Mouse (Mus musculus) embryonic facial prominence, embryonic 14.5 days (tissue): ENCODE data around the gene Eid2. TPM values are rescaled to one million over a fixed set of nuclear protein-coding genes. Genes with fewer than 3 reads are reported as not detected.
A peak's percentile ranks its signal among the peaks of the same experiment; 100 is the strongest.

Experiments
- ATAC-seq: fragments of 200-750 bp; cut with Nextera tagmentation; 2 replicates; pipeline ENCODE4 v1.8.0; 2017; ENCODE audit warnings: low read depth, moderate number of reproducible peaks, moderate TSS enrichment
- DNase-seq: peaks from one replicate; pipeline ENCODE4 v3.0.0-alpha.2; 2015; ENCODE audit warnings: low spot score
- H3K27ac ChIP-seq: fragments of 300-500 bp; sonication (generic); replicated peaks from 2 replicates; pipeline ENCODE4 v1.5.1; 2014; ENCODE audit warnings: low read depth, mild to moderate bottlenecking, low read length, moderate library complexity
- H3K27me3 ChIP-seq: fragments of 300-500 bp; sonication (generic); replicated peaks from 2 replicates; pipeline ENCODE4 v1.6.1; 2014; ENCODE audit warnings: low read length; ENCODE audit not compliant: control insufficient read depth, insufficient read depth
- H3K36me3 ChIP-seq: fragments of 300-500 bp; sonication (generic); 2 replicates; pipeline ENCODE4 v1.6.1; 2014; ENCODE audit warnings: low read length, mixed read lengths; ENCODE audit not compliant: control insufficient read depth, insufficient read depth
- H3K4me1 ChIP-seq: fragments of 300-500 bp; sonication (generic); 2 replicates; pipeline ENCODE4 v1.6.1; 2014; ENCODE audit warnings: antibody characterized with exemption, low read length; ENCODE audit not compliant: control insufficient read depth, insufficient read depth
- H3K4me2 ChIP-seq: fragments of 300-500 bp; sonication (generic); 2 replicates; pipeline ENCODE4 v1.6.1; 2014; ENCODE audit warnings: low read depth, mild to moderate bottlenecking, low read length, moderate library complexity, mixed read lengths
- H3K4me3 ChIP-seq: fragments of 300-500 bp; sonication (generic); 2 replicates; pipeline ENCODE4 v1.5.1; 2014; ENCODE audit warnings: low read depth, mild to moderate bottlenecking, low read length
- H3K9ac ChIP-seq: fragments of 300-500 bp; sonication (generic); 2 replicates; pipeline ENCODE4 v1.6.1; 2014; ENCODE audit warnings: low read depth, mild to moderate bottlenecking, low read length, moderate library complexity, mixed read lengths
- H3K9me3 ChIP-seq: fragments of 300-500 bp; sonication (generic); 2 replicates; pipeline ENCODE4 v1.6.1; 2016; ENCODE audit warnings: low read length; ENCODE audit not compliant: control insufficient read depth
- WGBS: fragments of 180-500 bp; shearing (Covaris S2); extraction: QIAGEN DNeasy Blood & Tissue Kit; methylation state at CpG from one replicate; pipeline ENCODE4 v1.1.7; 2014; 5-methylcytosine and 5-hydroxymethylcytosine counted together
- polyA plus RNA-seq: library from polyadenylated mRNA; unstranded; fragments of >200 nt; fragmentation: Nextera tagmentation; extraction: Ambion mirVana; gene quantifications from 2 replicates; pipeline ENCODE4 v1.2.1, GENCODE M21; 2014

Gene Eid2
- polyA plus RNA-seq, 1 experiment from 2014 or later = 6.3 TPM

DNA sequence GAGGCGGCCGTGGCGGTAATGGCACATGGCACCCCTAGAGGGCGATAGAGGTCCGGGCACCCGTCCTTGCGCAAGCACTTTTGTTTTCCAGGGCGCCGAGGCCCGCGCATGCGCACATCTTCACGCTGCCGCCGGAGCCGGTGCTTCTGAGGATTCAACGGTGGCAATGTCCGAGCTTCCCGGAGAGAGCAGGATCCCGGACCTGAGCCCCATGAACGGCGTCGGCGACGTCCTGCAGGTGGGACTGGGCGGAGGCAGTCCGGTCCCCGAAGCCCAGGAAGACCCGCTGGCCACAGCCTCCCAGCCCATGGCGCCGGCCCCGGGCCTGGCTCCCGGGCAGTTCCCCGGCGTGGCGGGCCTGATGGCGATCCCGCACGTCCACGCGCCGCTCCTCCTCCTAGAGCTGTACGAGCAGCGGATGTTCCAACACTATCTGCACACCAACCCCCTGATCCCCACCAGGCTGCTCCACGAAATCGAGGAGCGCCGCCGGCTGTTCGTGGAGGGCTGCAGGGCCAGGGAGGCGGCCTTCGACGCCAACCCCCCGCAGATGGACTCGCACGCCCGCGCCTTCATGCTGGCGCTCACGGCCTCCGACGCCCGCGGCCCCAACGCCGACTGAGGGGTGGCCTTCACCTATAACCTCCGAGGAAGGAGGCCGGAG is 10.1 kb downstream of the Eid2 start, which contains the start of gene Eid2b:
Eid2b (plus strand) TSS at position 125 of the 664 bp plus-strand sequence.
- H3K4me1 ChIP-seq = peaks cover 7% of the 10 kb centered on the region; the same call in 1 of the 2 replicates
- H3K27ac ChIP-seq = peak within 1 kb of the TSS; percentile 76; the same call in 1 of the 2 replicates
- H3K27me3 ChIP-seq = no peaks in the 10 kb centered on the region
- no peaks in the 10 kb centered on the region for H3K9me3 ChIP-seq
- 4% methylated on average over 36 of the region's 68 CpGs for WGBS
- peak within 1 kb of the TSS; percentile 73 for H3K4me3 ChIP-seq
- H3K9ac ChIP-seq = peak within 1 kb of the TSS; percentile 93
- ATAC-seq = peak; percentile 80
- H3K4me2 ChIP-seq = peak within 1 kb of the TSS; percentile 87
- H3K36me3 ChIP-seq = peaks cover 11% of the 10 kb centered on the region; the same call in 1 of the 2 replicates
- peak; percentile 94 for DNase-seq

DNA sequence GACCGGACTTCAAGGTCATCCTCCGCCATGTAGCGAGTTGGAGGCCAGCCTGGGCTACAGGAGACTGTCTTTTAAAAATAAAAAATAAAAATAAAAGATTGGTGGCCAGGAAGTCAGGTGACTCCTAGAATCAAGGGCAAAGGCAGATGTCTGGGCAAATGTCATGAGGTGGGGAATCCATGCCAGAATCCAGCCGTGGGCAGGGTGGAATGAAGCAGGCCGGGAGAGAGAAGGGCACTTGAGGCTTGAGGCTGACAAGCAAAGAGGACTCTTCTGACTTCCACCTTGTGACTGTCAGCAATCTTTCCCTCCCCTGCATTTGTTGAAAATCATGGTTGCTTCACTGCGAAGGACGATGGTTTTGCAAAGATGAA is 10.6 kb downstream of the Eid2 start:
- Histone ChIP-seq H3K4me1 (peaks cover 7% of the 10 kb centered on the region; the same call in 1 of the 2 replicates), H3K9me3 (no peaks in the 10 kb centered on the region), H3K9ac (peak overlapping the region; percentile 93), H3K4me3 (peak overlapping the region; percentile 73), H3K4me2 (peak overlapping the region; percentile 87), H3K27me3 (no peaks in the 10 kb centered on the region), H3K36me3 (peaks cover 6% of the 10 kb centered on the region; the same call in 1 of the 2 replicates), H3K27ac (peak overlapping the region; percentile 76; the same call in 1 of the 2 replicates)
- DNase-seq (no peak), ATAC-seq (no peak)
- 81% methylated on average over 7 of the region's 7 CpGs for WGBS

DNA sequence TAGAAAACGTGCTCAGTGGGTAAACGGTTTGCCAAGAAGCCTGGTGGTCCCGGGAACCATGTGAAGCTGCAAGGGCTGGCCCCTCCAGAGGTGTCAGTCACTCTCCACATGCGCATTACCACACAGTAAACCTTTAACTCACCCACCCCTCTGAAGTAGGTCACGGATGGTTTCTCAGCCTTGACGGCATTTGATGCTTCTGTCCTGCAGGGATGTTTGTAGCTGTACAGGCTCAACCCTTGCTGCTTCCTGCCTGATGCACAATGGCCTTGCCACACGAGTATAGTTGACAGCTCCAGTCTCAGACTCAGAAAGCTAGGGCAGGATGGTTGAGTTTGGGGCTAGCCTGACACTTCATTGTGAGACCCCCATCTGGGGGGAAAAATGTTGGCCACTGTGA is 12.9 kb downstream of the Eid2 start:
- no peak overlapping the region for H3K9ac ChIP-seq
- no peak overlapping the region for H3K27ac ChIP-seq
- DNase-seq (no peak), ATAC-seq (no peak)
- no peaks in the 10 kb centered on the region for H3K36me3 ChIP-seq
- peaks cover 7% of the 10 kb centered on the region; the same call in 1 of the 2 replicates for H3K4me1 ChIP-seq
- no peak overlapping the region for H3K4me2 ChIP-seq
- H3K27me3 ChIP-seq = no peaks in the 10 kb centered on the region
- 75% methylated on average over 7 of the region's 7 CpGs for WGBS
- no peak overlapping the region for H3K4me3 ChIP-seq
- H3K9me3 ChIP-seq = no peaks in the 10 kb centered on the region

DNA sequence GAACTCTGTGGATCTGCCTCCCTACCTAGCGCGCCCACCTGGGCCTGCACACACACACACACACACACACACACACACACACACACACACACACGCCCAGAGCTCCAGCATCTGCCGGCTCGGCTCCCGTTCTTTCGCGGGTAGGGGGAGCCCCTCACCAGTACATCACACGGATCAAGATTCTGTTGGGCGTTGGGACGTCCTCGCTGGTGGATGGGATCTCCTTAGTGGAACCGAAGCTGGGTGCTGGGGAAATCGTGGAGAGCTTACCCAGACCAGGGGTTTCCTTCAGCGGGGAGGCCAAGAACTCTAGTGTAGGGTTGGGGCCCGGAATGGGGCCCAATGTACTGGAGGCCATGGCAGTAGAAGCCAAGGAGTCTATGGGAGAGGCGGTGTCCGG is 22.5 kb downstream of the Eid2 start:
- DNase-seq (peak; percentile 21), ATAC-seq (peak; percentile 7; the same call in 1 of the 2 replicates)
- H3K27me3 ChIP-seq = peaks cover 72% of the 10 kb centered on the region
- peak overlapping the region; percentile 34; the same call in 1 of the 2 replicates for H3K9ac ChIP-seq
- H3K4me3 ChIP-seq = peak overlapping the region; percentile 30
- no peaks in the 10 kb centered on the region for H3K9me3 ChIP-seq
- H3K4me1 ChIP-seq = no peaks in the 10 kb centered on the region; the same call in none of the 2 replicates
- H3K36me3 ChIP-seq = no peaks in the 10 kb centered on the region
- no peak overlapping the region for H3K27ac ChIP-seq
- peak overlapping the region; percentile 54 for H3K4me2 ChIP-seq
- WGBS = 1% methylated on average over 14 of the region's 18 CpGs

DNA sequence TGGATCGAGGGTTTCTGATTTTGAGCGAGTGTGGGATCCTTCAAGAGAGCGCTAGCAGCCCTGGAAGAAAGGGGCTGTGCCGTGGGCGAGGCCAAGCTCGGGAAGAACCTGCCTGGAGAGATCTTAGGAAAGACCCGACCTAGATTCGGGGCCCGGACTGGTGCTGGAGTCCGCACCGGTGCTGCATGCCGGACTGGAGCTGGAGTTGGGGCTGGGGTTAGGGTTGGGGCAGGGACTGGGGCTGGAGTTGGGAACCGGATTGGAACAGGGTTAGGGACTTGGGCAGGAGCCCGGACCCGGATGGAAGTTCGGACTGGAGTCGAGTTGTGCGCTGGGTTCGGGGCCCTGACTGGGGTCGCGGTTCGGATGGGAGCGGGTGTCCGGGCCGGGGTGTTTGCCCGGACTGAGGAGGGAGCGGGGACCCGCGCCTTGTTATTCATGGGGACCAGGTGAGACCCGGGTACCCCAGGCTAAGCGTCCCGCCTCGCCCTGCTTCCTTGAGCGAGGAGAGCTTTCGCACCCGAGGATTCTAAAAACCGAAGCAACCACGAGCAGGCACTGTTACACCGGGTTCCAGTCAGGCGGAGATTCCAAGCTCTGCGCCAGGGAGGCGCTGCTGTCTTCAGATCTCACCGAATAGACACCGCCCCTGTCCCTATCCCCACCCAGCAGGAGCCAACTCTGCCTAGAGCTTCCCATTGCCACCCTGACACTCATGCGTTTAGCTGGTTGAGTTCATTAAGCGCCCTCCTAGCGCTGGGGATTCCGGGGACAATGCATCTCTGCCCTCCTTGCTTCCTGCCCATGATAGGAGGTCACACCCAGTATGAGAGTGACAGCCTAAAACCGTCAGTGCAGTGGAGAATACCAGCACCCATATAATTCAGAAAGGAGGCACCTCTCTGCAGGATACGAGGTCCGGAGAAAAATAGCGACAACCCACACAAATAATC is 23.2 kb downstream of the Eid2 start, which contains the start of gene Selenov:
Selenov (minus strand) TSS at position 549 of the 953 bp plus-strand sequence.
- WGBS = 1% methylated on average over 44 of the region's 52 CpGs
- Histone ChIP-seq H3K9me3 (no peaks in the 10 kb centered on the region), H3K4me3 (peak within 1 kb of the TSS; percentile 30), H3K9ac (peak within 1 kb of the TSS; percentile 34; the same call in 1 of the 2 replicates), H3K27me3 (peaks cover 80% of the 10 kb centered on the region), H3K36me3 (no peaks in the 10 kb centered on the region), H3K4me1 (no peaks in the 10 kb centered on the region; the same call in none of the 2 replicates), H3K27ac (no peak within 1 kb of the TSS), H3K4me2 (peak within 1 kb of the TSS; percentile 54)
- DNase-seq = peak; percentile 55
- ATAC-seq = peak; percentile 41

- H3K9ac ChIP-seq = peak overlapping the region; percentile 58
- ATAC-seq (peak; percentile 78), DNase-seq (peak; percentile 89)
- peak overlapping the region; percentile 82 for H3K4me2 ChIP-seq
- 1% methylated on average over 19 of the region's 63 CpGs for WGBS
- peak overlapping the region; percentile 54 for H3K4me3 ChIP-seq
- H3K9me3 ChIP-seq = no peaks in the 10 kb centered on the region
- no peak overlapping the region for H3K27ac ChIP-seq
- H3K4me1 ChIP-seq = no peaks in the 10 kb centered on the region; the same call in none of the 2 replicates
- no peaks in the 10 kb centered on the region for H3K36me3 ChIP-seq
- peaks cover 99% of the 10 kb centered on the region for H3K27me3 ChIP-seq
Observed at GRCm38 (mm10) chr7:28294481-28294880, 26.8 kb downstream of the Eid2 start.

- Histone ChIP-seq H3K36me3 (0 out of 2 replicates have a peak, but pooled peaks cover 3% of the 10 kb centered on the region), H3K4me2 (peak overlapping the region; percentile 38), H3K9me3 (no peaks in the 10 kb centered on the region), H3K4me1 (no peaks in the 10 kb centered on the region; the same call in none of the 2 replicates), H3K9ac (peak overlapping the region; percentile 43; the same call in 1 of the 2 replicates), H3K27me3 (peaks cover 85% of the 10 kb centered on the region), H3K4me3 (peak overlapping the region; percentile 8; the same call in 1 of the 2 replicates), H3K27ac (no peak overlapping the region)
- no peak for ATAC-seq
- WGBS = 27% methylated on average over 16 of the region's 43 CpGs
- peak; percentile 83 for DNase-seq
Observed at GRCm38 (mm10) chr7:28298837-28299625, 31.4 kb downstream of the Eid2 start.
